Mouse (Mus musculus) gastrocnemius, postnatal 36 days (tissue): ENCODE results near the gene Sp4. TPM values are rescaled to one million over a fixed set of nuclear protein-coding genes. Genes with fewer than 3 reads are reported as not detected.

Experiments used
- DNase-seq, 2 experiments: peaks; one replicate each; pipeline ENCODE4 v3.0.0; 2022
- intact Hi-C: fragments of 180-260 bp; cut with DNase I; formaldehyde crosslinking; loops from one replicate; pipeline ENCODE4 v1.15.1; 2025
- long read RNA-seq, 2 experiments: library from polyadenylated mRNA; stranded (forward); transcript quantifications; one replicate each; pipeline ENCODE4 v2.0.0; 2021
- total RNA-seq, 2 experiments: library from RNA; stranded (reverse); gene quantifications; 2 replicates each; pipeline ENCODE4 v1.2.3; 2021

The Sp4 gene
- 1 to 10 TPM; 6.7 to 9.5 TPM for total RNA-seq
- long read RNA-seq, experiment 1, partial matches to known transcripts: 0 of 1 reads
- long read RNA-seq, experiment 1, other reads (novel, unspliced or antisense): 0 of 1 reads
- long read RNA-seq, experiment 2, partial matches to known transcripts: 0 of 1 reads
- long read RNA-seq, experiment 2, other reads (novel, unspliced or antisense): 1 of 1 reads

DNA sequence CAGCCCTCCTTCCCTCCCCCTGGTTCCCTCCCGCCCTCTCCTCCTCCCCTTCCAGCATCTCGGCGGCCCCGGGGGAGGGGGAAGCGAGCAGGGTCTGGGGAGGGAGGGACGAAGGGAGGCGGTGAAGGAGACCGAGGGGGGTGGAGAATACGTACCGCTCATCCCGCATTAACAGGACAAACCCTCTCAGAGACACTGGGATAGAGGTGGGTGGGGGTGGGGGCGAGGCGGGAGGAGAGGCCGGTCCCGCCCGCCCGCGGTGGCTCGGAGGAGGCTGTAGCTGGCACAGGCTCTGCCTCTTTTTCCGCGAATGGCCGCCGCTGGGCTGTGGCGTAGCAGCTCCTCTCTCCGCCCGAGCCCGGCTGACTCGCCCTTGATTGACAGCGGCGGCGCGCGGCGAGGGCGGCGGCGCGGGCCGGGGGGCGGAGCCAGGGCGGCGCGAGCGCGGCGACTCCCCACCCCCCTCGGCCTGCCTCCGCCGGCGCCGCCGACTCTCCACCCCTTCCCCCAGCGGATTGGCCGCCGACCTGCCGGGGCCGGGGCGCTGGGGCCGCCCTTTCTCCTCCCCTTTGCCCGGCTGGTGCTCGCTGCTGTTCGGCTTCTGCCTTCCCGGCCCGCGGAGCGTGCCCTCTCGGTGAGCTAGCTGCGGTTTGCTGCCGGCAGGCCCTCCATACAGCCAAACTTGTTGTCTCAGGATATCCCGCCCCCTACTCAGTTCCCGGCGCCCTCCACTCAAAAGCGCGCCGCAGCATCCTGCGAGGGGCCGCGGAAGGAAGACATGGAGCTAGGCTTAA, at the start of gene Sp4:
TSS of gene Sp4 (minus strand) at position 369 of the 794 bp plus-strand sequence.
- DNase-seq: peak; percentile 84 to 90
- intact Hi-C loops: loop anchor here (5.0 to 10.0 kb wide), 3 partner anchors 104 to 306 kb away; partner anchors contain the start of gene Dnah11

DNA sequence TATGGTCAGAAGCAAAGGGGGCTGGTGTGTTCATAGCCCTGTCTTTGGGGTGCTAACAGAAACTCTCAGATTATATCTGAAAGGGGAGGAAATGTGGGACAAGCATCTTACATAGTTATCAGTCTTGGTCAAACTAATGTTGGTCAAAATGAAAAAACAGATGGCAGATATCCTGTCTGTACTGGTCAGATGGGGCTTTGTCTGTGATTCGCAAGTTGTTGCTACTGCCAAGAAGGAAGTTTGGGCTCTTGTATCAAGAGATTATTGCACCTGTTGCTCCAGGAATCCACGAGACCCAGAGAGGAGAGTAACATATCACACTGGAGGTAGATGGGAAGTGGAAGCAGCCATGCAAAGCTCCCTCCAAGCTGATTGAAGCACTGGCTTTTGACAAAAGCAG, 37.9 kb upstream of the Sp4 start:
- DNase-seq: no peak
- intact Hi-C loops: no loop called here

DNA sequence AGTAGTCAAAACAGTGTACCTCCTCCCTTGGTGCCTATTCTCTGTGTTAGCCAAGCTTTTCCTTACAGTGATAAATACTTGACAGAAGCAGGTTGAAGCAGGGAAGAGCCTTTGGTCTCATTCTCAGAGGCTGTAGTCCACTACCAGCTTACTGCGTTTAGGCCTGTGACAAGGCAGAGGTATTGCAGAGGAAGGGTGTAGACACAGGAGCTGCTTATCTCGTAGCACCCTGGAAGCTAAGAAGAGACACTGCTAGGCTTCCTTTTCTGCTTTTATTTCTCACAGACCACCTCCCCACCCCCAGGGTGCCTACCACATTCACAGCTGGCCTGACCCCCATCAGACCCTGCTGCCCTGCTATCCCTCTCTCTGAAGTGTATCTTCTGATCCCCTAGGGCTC, 37.0 kb upstream of the Sp4 start:
- intact Hi-C loops: no loop called here
- DNase-seq: no peak

DNA sequence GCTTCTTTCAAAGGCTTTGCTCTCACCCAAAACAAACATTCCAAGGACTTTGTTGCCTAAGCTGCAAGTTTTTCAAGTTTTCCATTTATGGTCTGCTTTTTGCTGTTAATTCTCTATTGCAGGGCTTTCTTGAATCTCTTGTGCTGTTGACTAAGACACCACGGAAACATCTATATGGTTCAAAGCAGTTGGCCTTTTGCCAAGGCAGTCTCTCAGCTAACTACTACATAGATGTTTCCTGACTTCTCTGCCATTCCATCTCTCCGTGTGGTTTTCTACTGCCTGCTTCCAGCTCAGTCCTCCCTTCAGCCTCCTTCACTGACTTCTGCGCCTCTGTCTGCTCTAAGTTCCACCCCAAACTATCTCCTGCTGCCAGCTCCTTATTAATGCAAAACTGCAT, 36.1 kb upstream of the Sp4 start:
- DNase-seq: no peak
- intact Hi-C loops: no loop called here

DNA sequence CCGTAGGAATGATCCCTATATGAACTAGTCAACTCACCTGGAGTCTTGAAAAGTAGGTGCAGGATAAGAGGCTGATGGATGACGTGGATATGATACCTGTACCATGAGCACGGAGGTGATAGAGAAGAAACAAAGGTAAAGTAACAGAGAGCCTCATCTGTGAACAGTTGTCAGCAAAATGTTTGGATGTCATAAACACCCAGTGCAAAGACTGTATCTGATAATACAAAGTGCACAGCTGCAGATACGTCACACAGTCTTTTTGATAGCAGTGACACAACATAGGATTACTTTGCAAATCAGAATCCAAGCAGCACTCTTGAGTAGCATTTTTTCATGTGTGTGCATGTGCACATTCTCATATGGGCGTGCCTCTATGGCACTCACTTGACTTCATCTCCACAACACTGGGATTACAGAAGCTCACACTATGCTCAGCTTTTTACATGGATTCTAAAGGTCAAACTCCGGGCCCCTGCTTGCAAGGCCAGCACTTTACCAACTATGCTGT, 27.6 kb upstream of the Sp4 start:
- intact Hi-C loops: no loop called here
- no peak for DNase-seq

DNA sequence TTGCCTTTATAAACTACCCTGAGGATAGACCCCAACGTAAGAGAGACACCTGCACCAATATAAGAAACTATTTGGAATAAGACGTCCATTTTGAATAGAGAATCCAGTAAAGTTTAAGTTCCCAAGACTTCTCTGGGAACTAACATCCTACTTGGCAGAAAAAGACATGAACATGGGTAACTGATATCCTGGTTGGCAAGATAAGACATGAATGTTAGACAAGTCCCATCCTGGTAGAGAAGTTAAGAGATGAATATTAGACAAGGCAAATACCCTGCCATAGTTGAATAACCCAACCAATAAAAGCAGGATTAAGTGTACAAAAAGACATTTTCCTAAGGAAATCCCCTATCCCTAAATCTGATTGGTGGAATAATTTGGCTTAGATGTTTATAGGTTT, 26.3 kb upstream of the Sp4 start:
- no peak for DNase-seq
- intact Hi-C loops: no loop called here

DNA sequence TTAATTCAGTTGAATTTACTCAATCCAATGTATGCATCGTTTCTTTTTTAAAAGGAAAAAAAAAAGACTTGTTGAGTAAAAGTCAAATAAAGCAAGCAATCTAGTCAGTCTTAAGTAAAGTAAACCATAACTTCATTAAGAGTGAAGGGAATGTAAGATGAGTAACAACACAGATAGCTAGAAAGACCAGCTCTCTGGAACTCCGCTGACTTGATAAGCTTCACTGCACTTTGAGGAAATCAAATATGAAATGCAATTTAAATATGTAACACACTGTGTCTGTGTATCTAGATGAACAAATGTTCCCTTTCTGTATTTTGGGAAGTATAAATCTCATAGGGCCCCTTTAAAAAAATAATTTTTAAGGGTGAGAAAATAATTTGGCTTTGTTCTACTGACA, 24.9 kb upstream of the Sp4 start:
- intact Hi-C loops: no loop called here
- DNase-seq: no peak

DNA sequence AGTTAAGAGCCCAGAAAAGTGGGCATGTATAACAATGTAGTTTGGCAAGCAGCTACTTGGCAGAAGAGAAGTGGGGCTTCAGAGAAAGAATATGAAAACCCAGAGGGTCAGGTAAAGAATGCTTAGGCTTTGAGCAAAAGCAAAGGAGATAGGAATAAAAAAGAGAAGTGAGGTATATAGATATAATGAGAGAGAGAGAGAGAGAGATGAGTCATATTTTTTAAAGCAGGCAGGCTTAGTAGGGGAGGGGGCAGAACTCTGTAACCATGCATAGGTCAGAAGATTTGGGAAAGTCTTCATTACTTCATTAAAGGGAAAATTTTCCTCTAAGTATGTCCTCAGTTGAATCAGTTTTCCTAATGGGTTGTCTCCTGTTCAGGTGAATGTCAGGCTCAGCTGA, 18.8 kb upstream of the Sp4 start:
- intact Hi-C loops: no loop called here
- no peak for DNase-seq

DNA sequence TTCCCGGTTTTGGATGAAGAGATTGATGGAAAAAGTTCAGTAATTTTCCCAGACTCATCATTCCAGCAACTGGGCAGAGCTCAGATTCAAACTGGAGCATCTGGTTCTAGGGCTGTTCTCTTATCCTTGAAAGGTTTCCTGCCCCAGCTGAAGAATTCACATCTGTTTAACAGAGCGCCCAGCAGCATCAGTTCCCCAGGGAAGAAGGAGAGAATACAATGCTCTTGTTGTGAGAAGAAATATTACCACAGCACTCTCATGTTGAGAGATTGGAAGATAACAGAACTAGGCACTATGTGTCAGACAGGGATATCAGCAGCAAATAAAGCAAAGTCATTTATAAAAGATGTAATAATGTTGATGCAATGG, 13.2 kb upstream of the Sp4 start:
- intact Hi-C loops: no loop called here
- no peak for DNase-seq

DNA sequence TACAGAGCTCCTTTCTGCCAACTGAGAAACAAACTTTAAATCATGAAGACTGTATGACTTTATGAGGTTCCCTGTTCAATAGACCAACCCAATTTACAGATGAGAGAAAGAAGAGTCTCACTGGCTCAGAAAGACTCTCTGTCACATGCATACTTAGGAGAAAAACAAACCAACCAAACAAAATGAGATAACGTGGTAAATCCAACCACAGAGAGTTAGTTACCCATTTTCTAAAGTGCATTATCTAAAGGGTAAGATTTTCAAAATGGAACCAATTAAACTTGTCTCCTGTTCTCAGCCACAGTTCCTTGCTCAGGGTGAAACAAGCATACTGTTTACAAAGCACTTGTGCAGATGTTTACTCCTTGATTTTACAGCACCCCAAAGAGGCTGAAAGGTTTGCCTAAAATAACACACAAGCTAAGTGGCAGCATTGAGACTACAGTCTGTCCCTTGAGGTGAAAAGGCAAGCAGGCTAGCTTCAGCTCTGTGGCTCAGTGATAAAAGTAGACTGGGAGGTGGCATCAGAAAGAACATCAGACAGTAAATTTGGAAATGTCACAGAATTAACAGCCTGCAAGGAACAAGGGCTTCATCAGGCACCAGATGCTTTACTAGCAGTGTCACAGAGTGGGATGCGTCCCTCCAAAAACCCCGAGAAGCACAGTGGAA, 12.7 kb upstream of the Sp4 start:
- no peak for DNase-seq
- intact Hi-C loops: no loop called here

DNA sequence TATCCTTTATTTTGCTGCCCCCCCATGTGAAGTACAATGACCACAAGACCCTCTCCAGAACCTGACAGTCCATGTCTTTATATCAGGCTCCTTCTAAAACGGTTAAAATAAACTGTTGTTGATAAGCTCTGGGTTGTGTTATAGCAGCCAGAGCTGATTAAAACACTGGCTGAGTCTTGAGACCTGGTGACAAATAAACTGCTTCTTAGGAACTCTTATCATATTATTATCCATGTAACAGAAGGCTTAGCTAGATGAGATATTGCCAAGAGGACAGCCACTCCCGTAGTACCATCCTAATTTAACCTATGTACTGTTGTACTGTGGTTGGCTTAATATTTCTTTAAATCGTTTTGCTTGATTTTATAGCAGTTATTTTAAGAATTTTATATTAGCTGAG, 2.3 kb upstream of the Sp4 start:
- DNase-seq: no peak
- intact Hi-C loops: loop anchor here (5.0 to 10.0 kb wide), 3 partner anchors 106 to 309 kb away; partner anchors contain the start of gene Dnah11

DNA sequence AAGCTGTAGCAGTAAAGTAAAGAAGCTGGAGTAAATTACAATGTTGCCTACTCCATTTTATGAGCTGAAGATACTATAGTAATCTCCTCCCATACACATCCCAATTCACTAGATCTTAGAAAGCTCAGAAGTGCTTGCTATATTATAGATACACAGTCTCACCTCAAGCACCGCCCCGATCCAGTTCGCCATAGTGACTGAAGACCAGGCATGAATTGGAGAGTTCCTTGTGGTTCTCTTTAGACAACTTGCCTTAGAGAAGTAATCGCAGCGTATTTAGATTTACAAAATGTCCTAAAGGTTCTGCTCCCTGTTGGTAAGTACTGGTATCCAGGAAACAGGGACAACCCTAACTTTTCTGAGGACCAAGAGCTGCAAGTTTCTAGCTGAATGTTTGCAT, 1.8 kb upstream of the Sp4 start:
- intact Hi-C loops: loop anchor here (5.0 to 10.0 kb wide), 3 partner anchors 106 to 308 kb away; partner anchors contain the start of gene Dnah11
- DNase-seq: no peak

DNA sequence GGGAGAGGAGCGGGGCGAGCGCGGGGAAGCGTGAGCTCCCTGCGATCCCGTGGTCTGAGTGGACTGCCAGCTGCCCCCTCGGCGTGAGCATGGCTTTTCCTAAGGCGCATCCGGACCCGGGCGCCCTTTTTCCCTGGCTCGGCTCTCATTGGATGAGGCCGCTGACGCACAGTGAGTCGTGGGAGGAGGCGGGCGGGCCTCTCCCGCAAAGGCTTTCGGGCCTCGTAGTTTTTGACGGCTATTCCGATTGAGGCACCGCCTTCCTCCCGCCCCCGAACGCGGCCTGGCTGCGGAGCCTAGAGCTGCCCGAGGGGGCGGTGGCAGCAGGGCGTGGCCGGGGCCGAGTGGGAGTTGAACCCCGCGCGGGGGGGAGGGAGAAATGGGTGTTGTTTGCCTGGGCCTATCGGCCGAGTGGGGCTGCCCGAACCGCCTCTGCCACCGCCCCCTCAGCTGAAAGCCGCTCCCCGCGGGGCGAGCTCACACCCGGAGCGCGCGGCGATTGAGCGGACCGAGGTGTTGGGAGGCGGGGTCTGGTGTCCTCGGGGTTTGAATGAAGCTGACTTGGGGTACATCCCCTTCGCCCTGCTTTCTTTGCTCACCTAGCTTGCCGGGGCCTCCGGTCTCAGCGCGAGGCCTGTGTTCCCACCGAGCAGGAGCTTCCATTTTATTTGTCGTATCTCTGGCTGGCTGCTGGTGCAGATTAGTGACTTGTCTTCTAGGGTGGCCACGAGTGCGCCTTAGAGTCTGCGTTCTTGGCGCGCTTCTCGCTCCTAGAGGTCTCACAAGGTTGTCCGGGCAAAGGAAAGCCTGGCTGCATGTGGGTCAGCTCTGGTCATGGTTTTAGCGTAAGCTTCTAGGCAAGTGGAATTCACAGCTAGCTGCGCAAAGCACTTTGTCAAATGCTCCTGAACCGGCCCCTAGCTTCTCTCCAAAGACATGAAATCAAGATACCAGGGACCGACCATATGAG, 911 bp upstream of the Sp4 start:
- peak; percentile 98 to 100 for DNase-seq
- intact Hi-C loops: loop anchor here (5.0 to 10.0 kb wide), 3 partner anchors 105 to 307 kb away; partner anchors contain the start of gene Dnah11

DNA sequence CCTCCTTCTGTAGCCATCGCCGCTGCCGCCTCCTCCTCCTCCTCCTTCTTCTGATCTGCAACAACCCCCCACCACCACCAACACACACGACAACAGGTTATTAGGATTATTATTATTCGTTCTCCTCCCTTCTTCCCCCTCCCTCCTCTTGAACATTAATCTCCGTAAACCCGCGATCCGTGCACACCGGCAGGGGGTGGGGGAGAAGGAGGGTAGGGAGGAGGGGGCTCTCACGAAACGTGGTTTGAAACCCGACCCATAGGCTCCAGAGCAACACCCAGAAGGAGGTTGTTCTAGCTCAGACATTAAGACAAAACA, 527 bp downstream of the Sp4 start:
- intact Hi-C loops: loop anchor here (5.0 to 10.0 kb wide), 3 partner anchors 103 to 306 kb away; partner anchors contain the start of gene Dnah11
- no peak for DNase-seq

DNA sequence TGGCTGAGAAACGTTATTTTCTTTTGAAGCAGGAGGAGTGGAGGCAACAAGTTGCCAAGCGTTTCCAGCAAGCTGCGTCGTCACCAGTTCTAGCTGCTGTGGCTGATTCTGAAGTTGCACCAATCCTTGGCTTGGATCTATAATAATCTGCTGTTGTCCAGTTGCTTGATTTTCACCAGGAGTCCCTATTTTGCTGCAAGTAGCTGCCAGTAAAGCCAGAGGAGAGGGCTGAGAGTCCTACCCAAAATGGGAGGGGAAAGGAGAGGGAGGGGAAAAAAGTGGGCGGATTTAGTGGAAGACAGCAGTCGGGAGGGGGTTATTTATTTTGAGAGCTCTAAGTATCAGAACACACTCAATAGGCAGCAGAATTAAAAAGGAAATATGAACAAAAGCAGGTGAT, 1.3 kb downstream of the Sp4 start:
- intact Hi-C loops: loop anchor here (5.0 to 10.0 kb wide), 3 partner anchors 103 to 305 kb away; partner anchors contain the start of gene Dnah11
- peak in 1 of 2 experiments; percentile 39 for DNase-seq

DNA sequence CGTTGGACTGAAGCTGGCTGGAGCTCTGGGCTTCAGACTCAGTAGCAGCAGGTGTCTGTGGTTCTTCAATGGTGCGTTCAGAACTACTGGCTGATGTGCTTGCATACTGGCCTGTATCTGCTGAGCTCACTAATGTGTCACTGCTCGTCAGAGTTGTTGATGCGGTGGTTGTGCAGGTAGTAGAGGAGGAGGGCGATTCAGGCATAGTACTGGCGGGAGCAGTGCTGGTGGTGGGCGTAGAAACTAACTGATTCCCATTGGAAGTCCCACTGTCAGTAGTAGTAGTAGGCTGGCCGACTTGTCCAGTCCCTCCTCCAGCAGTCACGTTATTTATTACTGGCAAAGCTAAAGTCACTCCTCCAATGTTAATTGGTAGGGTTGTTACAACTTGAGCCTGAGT, 2.1 kb downstream of the Sp4 start:
- DNase-seq: no peak
- intact Hi-C loops: no loop called here

DNA sequence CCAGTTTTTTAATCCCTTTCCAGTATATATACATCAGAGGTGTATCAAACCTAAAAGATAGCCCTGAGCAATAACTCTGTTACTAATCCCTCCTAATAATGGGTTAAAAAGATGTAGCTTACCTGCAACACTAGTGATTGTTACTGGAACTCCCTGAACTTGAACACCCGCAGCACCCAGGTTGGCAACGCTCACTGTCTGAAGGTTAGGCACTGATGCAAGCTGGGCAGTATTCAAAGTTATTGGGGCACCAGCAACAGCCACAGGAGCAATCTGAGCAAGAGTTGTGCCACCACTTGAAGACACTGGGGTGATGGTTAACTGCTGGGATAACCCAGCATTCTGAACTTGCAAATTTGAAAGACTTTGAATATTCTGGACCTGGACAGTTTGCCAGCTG, 2.7 kb downstream of the Sp4 start:
- intact Hi-C loops: no loop called here

DNA sequence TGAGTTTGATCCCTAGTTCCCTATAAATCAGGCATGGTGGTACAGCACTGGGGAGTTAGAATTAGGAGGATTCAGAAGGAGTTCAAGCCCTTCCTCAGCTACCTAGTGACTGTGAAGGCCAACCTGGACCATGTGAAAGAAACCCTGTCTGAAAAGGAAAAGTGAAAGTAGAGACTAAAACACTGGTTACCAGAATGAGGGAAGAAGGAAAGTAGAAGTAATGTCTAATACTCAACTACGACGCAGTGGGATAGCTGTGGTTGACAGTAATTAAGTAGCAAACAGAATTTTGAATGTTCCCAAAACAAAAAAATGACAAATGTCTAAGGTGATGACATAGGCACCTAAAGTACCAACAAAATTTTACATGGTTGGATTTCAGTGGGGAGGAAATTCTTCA, 5.0 kb downstream of the Sp4 start:
- intact Hi-C loops: no loop called here
- no peak for DNase-seq

More for the DNA sequence above, 2.7 kb downstream of the Sp4 start:
- DNase-seq: no peak

DNA sequence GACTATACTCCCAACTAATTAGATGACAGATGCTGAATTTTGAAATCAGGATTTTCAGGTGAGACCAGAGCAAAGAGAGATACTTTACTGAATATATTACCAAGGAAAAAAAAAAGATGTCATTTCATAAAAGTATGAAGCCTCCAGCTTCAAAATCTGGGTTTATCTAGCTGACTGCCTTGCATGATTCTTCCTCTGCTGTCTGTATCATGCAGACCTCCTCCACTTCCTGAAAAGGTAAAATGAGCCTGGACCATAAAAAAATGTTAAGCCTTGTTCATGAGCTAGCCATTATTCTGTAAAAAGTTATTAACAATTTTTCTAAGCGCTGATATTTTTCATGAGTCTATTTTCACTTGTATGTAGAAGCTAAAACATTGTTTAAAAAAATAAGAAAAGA, 5.4 kb downstream of the Sp4 start:
- no peak for DNase-seq
- intact Hi-C loops: no loop called here

DNA sequence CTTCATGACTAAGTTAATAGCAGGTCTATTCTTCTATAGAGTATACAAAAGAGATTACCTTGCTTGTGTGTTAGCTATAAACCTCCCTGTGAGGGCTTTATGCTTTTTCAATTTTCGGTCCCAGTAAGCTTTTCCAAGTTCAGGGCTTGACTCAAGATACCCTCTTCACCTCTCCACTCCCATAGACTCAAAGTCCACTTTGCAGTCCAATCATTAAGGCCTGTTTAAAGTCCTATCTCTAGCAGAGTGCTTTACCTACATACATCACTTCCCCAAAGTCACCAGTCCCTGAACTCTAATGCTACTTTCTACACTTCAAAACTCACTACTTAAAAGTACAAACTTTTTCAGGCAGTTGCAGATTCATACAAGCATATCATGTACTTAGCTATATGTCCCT, 12.3 kb downstream of the Sp4 start:
- DNase-seq: no peak
- intact Hi-C loops: no loop called here
